Mouse (Mus musculus): ENCODE results near the gene Mogat1.
"Not testable (repeated sequence)": the region's sequence is repeated elsewhere in the genome, so short reads cannot be mapped to it uniquely, and the experiment has no call there.

Gene Mogat1

GRCm38 (mm10) chr1:78510862-78511261 is at the start of gene Mogat1:
Mogat1 (plus strand) TSS chr1:78510991.
- no peak for DNase-seq (ENCODE audit: low spot score)

- DNase-seq (ENCODE audit: low spot score): no peak
Measured at GRCm38 (mm10) chr1:78472441-78472840, 38.4 kb upstream of the Mogat1 start.

- DNase-seq (ENCODE audit: low spot score): no peak
Measured at GRCm38 (mm10) chr1:78483430-78483829, 27.4 kb upstream of the Mogat1 start.

- DNase-seq (ENCODE audit: low spot score): no peak
Measured at GRCm38 (mm10) chr1:78484361-78484760, 26.4 kb upstream of the Mogat1 start.

GRCm38 (mm10) chr1:78488427-78488751 is 22.4 kb upstream of the Mogat1 start:
- DNase-seq (ENCODE audit: low spot score): no peak

GRCm38 (mm10) chr1:78488752-78489492 is 21.9 kb upstream of the Mogat1 start, which contains the start of gene Farsb:
Farsb (minus strand) TSS chr1:78488897.
- DNase-seq (ENCODE audit: low spot score): peak; percentile 91

GRCm38 (mm10) chr1:78490143-78490542 is 20.6 kb upstream of the Mogat1 start:
- no peak for DNase-seq (ENCODE audit: low spot score)

GRCm38 (mm10) chr1:78501036-78501435 is 9.8 kb upstream of the Mogat1 start:
- DNase-seq (ENCODE audit: low spot score): no peak

- DNase-seq (ENCODE audit: low spot score): not testable (repeated sequence)
Measured at GRCm38 (mm10) chr1:78501856-78502255, 8.9 kb upstream of the Mogat1 start.

GRCm38 (mm10) chr1:78502527-78502926 is 8.3 kb upstream of the Mogat1 start:
- DNase-seq (ENCODE audit: low spot score): no peak

- no peak for DNase-seq (ENCODE audit: low spot score)
Measured at GRCm38 (mm10) chr1:78507137-78507536, 3.7 kb upstream of the Mogat1 start.

- no peak for DNase-seq (ENCODE audit: low spot score)
Measured at GRCm38 (mm10) chr1:78511621-78512160, 900 bp downstream of the Mogat1 start, which contains the start of gene BC035947. BC035947 (minus strand) TSS chr1:78512158.

- no peak for DNase-seq (ENCODE audit: low spot score)
Measured at GRCm38 (mm10) chr1:78512756-78513155, 2.0 kb downstream of the Mogat1 start.

GRCm38 (mm10) chr1:78518907-78519306 is 8.1 kb downstream of the Mogat1 start:
- DNase-seq (ENCODE audit: low spot score): no peak

- peak; percentile 43 for DNase-seq (ENCODE audit: low spot score)
Measured at GRCm38 (mm10) chr1:78525189-78525886, 14.5 kb downstream of the Mogat1 start.

- DNase-seq (ENCODE audit: low spot score): no peak
Measured at GRCm38 (mm10) chr1:78528356-78528755, 17.6 kb downstream of the Mogat1 start.

- DNase-seq (ENCODE audit: low spot score): no peak
Measured at GRCm38 (mm10) chr1:78529011-78529410, 18.2 kb downstream of the Mogat1 start.

GRCm38 (mm10) chr1:78530500-78531215 is 19.9 kb downstream of the Mogat1 start:
- DNase-seq (ENCODE audit: low spot score): no peak

- DNase-seq (ENCODE audit: low spot score): no peak
Measured at GRCm38 (mm10) chr1:78532184-78532800, 21.5 kb downstream of the Mogat1 start.

GRCm38 (mm10) chr1:78534428-78535150 is 23.8 kb downstream of the Mogat1 start:
- DNase-seq (ENCODE audit: low spot score): no peak

All from left cerebral cortex, adult 11 months (tissue).